Mouse (Mus musculus): ENCODE results near the gene Xpo5. TPM values are rescaled to one million over a fixed set of nuclear protein-coding genes. Genes with fewer than 3 reads are reported as not detected.

The Xpo5 gene
- polyA plus RNA-seq, 1 experiment from 2014 or later: 40.5 TPM

GRCm38 (mm10) chr17:46244579-46244978 lies 42.0 kb downstream of the Xpo5 start:
- H3K36me3 ChIP-seq (ENCODE audit: control insufficient read depth, insufficient read depth, low read length): peaks cover 62% of the 10 kb centered on the region
- no peaks in the 10 kb centered on the region for H3K9me3 ChIP-seq (ENCODE audit: control insufficient read depth, low read length)
- H3K4me2 ChIP-seq (ENCODE audit: low read depth, low read length): no peak overlapping the region
- 76% methylated on average over 10 of the region's 10 CpGs for WGBS
- no peak overlapping the region for H3K4me3 ChIP-seq (ENCODE audit: low read depth, low read length)
- H3K4me1 ChIP-seq (ENCODE audit: control insufficient read depth, insufficient read depth, low read length): peaks cover 16% of the 10 kb centered on the region
- H3K9ac ChIP-seq (replicated peaks; ENCODE audit: low read depth, low read length): no peak overlapping the region
- H3K27me3 ChIP-seq (ENCODE audit: control insufficient read depth, insufficient read depth, low read length): no peaks in the 10 kb centered on the region
- no peak for ATAC-seq (ENCODE audit: low read depth)
- no peak overlapping the region for H3K27ac ChIP-seq (ENCODE audit: low read depth, low read length)

DNA sequence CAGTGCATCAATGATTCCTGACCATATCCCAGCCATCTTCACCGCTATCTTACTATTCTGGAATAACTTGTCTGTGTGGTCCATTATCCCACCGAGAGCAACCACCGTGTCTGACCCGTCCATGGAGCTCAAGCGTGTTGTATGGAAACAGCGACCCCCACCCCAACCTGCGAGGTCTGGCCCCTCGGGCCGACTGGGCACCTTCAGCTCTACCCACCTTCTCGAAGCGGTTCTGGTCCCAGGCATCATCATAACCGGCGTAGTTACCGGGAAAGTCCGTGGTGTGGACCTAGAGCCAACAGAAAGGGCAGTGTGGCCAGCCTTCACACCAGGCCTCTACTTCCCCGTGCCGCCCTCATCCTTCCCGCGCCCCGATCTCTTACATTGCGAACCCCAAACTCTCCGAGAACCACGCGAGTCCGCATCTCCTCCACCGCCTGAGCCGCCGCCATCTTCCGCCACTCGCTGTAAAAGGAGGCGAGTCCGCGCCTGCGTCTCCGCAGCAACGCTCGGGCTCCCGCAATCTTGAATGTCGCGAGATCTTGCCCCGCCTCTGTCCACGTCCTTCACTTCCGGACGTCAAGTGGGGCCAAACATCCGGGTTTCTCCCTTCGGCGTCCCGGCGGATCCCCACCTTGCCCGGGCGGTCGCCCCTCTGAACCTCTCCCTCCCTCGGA lies 45.1 kb downstream of the Xpo5 start, which contains the start of the genes Polr1c and Yipf3:
TSS of gene Polr1c (minus strand) at position 543 of the 677 bp plus-strand sequence.
TSS of gene Yipf3 (plus strand) at position 569 of the 677 bp plus-strand sequence.
- Histone ChIP-seq H3K4me1 (ENCODE audit: control insufficient read depth, insufficient read depth, low read length) (peaks cover 16% of the 10 kb centered on the region), H3K4me3 (ENCODE audit: low read depth, low read length) (peak within 1 kb of the TSS; percentile 99), H3K27me3 (ENCODE audit: control insufficient read depth, insufficient read depth, low read length) (no peaks in the 10 kb centered on the region), H3K9me3 (ENCODE audit: control insufficient read depth, low read length) (no peaks in the 10 kb centered on the region), H3K27ac (ENCODE audit: low read depth, low read length) (peak within 1 kb of the TSS; percentile 80), H3K4me2 (ENCODE audit: low read depth, low read length) (peak within 1 kb of the TSS; percentile 76), H3K9ac (replicated peaks; ENCODE audit: low read depth, low read length) (peak within 1 kb of the TSS; percentile 97), H3K36me3 (ENCODE audit: control insufficient read depth, insufficient read depth, low read length) (peaks cover 50% of the 10 kb centered on the region)
- peak; percentile 93 for ATAC-seq (ENCODE audit: low read depth)
- under 1% methylated on average over 53 of the region's 53 CpGs for WGBS

DNA sequence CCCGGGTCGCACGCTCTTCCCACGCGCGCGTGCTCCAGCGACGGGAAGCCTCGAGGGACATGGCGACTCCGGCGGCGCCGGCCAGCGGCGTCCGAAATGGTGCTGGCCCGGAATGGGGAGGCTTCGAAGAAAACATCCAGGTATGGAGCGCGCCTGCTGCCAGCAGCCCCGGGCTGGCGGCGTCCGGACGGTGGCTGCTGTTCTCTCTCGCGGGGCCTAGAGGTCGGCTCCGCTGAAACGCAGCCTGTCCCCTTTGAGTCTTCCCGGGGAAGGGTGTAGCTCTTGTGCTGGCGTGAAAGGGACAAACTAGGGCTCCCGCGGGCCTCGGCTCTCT lies 45.6 kb downstream of the Xpo5 start:
- WGBS: under 1% methylated on average over 37 of the region's 37 CpGs
- peak overlapping the region; percentile 97 for H3K9ac ChIP-seq (replicated peaks; ENCODE audit: low read depth, low read length)
- H3K27ac ChIP-seq (ENCODE audit: low read depth, low read length): peak overlapping the region; percentile 80
- ATAC-seq (ENCODE audit: low read depth): peak; percentile 25
- H3K27me3 ChIP-seq (ENCODE audit: control insufficient read depth, insufficient read depth, low read length): no peaks in the 10 kb centered on the region
- H3K4me2 ChIP-seq (ENCODE audit: low read depth, low read length): peak overlapping the region; percentile 76
- H3K36me3 ChIP-seq (ENCODE audit: control insufficient read depth, insufficient read depth, low read length): peaks cover 45% of the 10 kb centered on the region
- H3K4me1 ChIP-seq (ENCODE audit: control insufficient read depth, insufficient read depth, low read length): peaks cover 18% of the 10 kb centered on the region
- H3K4me3 ChIP-seq (ENCODE audit: low read depth, low read length): peak overlapping the region; percentile 99
- no peaks in the 10 kb centered on the region for H3K9me3 ChIP-seq (ENCODE audit: control insufficient read depth, low read length)

- WGBS: 83% methylated on average over 7 of the region's 7 CpGs
- Histone ChIP-seq H3K27ac (ENCODE audit: low read depth, low read length) (no peak overlapping the region), H3K9me3 (ENCODE audit: control insufficient read depth, low read length) (no peaks in the 10 kb centered on the region), H3K4me2 (ENCODE audit: low read depth, low read length) (no peak overlapping the region), H3K4me1 (ENCODE audit: control insufficient read depth, insufficient read depth, low read length) (peaks cover 31% of the 10 kb centered on the region), H3K27me3 (ENCODE audit: control insufficient read depth, insufficient read depth, low read length) (no peaks in the 10 kb centered on the region), H3K9ac (replicated peaks; ENCODE audit: low read depth, low read length) (no peak overlapping the region), H3K4me3 (ENCODE audit: low read depth, low read length) (no peak overlapping the region), H3K36me3 (ENCODE audit: control insufficient read depth, insufficient read depth, low read length) (peaks cover 15% of the 10 kb centered on the region; the same call in 1 of the 2 replicates)
- no peak for ATAC-seq (ENCODE audit: low read depth)
Observed at GRCm38 (mm10) chr17:46251174-46251573, 48.6 kb downstream of the Xpo5 start.

DNA sequence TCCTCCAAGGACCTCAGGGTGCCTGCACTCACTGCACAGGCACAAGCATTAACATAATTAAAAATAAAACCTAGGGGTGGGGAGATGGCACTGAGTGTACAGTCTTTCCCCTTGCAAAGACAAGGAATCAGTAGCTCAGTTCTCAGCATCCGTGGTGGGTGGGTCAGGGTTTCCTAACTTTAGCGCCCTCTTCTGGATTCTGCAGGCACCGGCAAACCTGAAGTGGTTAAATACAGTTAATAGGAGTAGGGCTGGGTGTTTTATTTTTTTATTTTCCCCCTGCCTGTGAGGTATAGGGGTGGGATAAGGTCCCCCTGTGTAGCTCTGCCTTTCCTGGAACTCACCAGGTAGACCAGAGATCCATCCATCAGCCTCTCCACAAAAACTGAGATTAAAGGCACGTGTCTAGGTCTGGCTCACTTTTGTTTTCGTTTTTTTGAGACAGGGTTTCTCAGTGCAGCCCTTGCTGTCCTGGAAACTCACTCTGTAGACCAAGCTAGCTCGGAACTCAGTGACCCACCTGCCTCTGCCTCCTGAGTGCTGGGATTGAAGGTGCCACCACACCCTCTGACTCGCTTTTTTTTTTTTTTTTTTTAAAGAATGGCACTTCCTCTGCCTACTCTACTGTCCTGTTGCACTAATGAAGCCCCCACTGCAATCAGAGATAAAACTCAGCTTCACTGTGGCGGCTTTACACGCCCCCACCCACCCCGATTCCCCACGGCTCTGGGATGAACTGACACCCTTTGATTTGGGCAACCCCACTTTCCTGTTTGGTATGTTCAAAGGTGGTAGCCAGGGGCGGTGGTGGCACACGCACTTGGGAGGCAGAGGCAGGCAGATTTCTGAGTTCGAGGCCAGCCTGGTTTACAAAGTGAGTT lies 50.2 kb downstream of the Xpo5 start:
- peaks cover 24% of the 10 kb centered on the region for H3K4me1 ChIP-seq (ENCODE audit: control insufficient read depth, insufficient read depth, low read length)
- H3K4me2 ChIP-seq (ENCODE audit: low read depth, low read length): peak overlapping the region; percentile 70; the same call in 1 of the 2 replicates
- no peaks in the 10 kb centered on the region for H3K9me3 ChIP-seq (ENCODE audit: control insufficient read depth, low read length)
- no peak overlapping the region for H3K27ac ChIP-seq (ENCODE audit: low read depth, low read length)
- H3K36me3 ChIP-seq (ENCODE audit: control insufficient read depth, insufficient read depth, low read length): peaks cover 15% of the 10 kb centered on the region; the same call in 1 of the 2 replicates
- WGBS: 61% methylated on average over 14 of the region's 14 CpGs
- 0 out of 2 replicates have a peak overlapping the region, but pooled peaks have one; percentile 82 for H3K9ac ChIP-seq (replicated peaks; ENCODE audit: low read depth, low read length)
- no peaks in the 10 kb centered on the region for H3K27me3 ChIP-seq (ENCODE audit: control insufficient read depth, insufficient read depth, low read length)
- H3K4me3 ChIP-seq (ENCODE audit: low read depth, low read length): peak overlapping the region; percentile 82; the same call in 1 of the 2 replicates
- no peak for ATAC-seq (ENCODE audit: low read depth)

- peaks cover 20% of the 10 kb centered on the region; the same call in 1 of the 2 replicates for H3K36me3 ChIP-seq (ENCODE audit: control insufficient read depth, insufficient read depth, low read length)
- H3K9ac ChIP-seq (replicated peaks; ENCODE audit: low read depth, low read length): peak within 1 kb of the TSS; percentile 82
- peak within 1 kb of the TSS; percentile 72 for H3K27ac ChIP-seq (ENCODE audit: low read depth, low read length)
- H3K4me1 ChIP-seq (ENCODE audit: control insufficient read depth, insufficient read depth, low read length): peaks cover 23% of the 10 kb centered on the region
- H3K4me2 ChIP-seq (ENCODE audit: low read depth, low read length): peak within 1 kb of the TSS; percentile 70
- peak within 1 kb of the TSS; percentile 82 for H3K4me3 ChIP-seq (ENCODE audit: low read depth, low read length)
- no peaks in the 10 kb centered on the region for H3K9me3 ChIP-seq (ENCODE audit: control insufficient read depth, low read length)
- no peaks in the 10 kb centered on the region for H3K27me3 ChIP-seq (ENCODE audit: control insufficient read depth, insufficient read depth, low read length)
- WGBS: 2% methylated on average over 40 of the region's 48 CpGs
- ATAC-seq (ENCODE audit: low read depth): peak; percentile 92
Observed at GRCm38 (mm10) chr17:46253452-46254084, 51.0 kb downstream of the Xpo5 start, which contains the start of gene Lrrc73. Lrrc73 (plus strand) TSS chr17:46253531.

GRCm38 (mm10) chr17:46254106-46254505 lies 51.5 kb downstream of the Xpo5 start:
- Histone ChIP-seq H3K4me1 (ENCODE audit: control insufficient read depth, insufficient read depth, low read length) (peaks cover 18% of the 10 kb centered on the region; the same call in 1 of the 2 replicates), H3K9ac (replicated peaks; ENCODE audit: low read depth, low read length) (peak overlapping the region; percentile 82), H3K4me2 (ENCODE audit: low read depth, low read length) (peak overlapping the region; percentile 70), H3K27ac (ENCODE audit: low read depth, low read length) (peak overlapping the region; percentile 72), H3K4me3 (ENCODE audit: low read depth, low read length) (peak overlapping the region; percentile 82), H3K36me3 (ENCODE audit: control insufficient read depth, insufficient read depth, low read length) (peaks cover 21% of the 10 kb centered on the region), H3K27me3 (ENCODE audit: control insufficient read depth, insufficient read depth, low read length) (no peaks in the 10 kb centered on the region), H3K9me3 (ENCODE audit: control insufficient read depth, low read length) (no peaks in the 10 kb centered on the region)
- WGBS: under 1% methylated on average over 45 of the region's 54 CpGs
- ATAC-seq (ENCODE audit: low read depth): peak; percentile 55

DNA sequence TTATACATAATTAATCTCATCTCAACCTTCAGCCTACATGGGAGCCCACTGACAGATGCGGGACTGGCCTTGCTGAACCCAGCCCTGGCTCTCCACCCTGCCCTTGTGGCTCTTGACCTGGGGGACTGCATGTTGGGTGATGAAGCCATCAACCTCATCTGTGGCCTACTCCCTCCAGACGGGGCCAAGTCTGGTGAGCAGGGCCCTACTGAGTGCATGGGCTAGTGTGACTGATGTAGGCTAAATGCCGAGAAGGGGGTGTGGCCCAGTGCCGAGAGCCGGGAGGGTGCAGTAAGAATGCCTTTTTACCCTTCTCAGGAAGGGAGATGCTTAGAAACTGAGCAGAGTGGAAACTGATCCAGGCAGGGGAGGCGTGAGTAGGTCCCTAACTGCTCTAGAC lies 52.6 kb downstream of the Xpo5 start:
- Histone ChIP-seq H3K9ac (replicated peaks; ENCODE audit: low read depth, low read length) (no peak overlapping the region; the same call in 1 of the 2 replicates), H3K27me3 (ENCODE audit: control insufficient read depth, insufficient read depth, low read length) (no peaks in the 10 kb centered on the region), H3K4me1 (ENCODE audit: control insufficient read depth, insufficient read depth, low read length) (peaks cover 15% of the 10 kb centered on the region; the same call in 1 of the 2 replicates), H3K27ac (ENCODE audit: low read depth, low read length) (no peak overlapping the region), H3K4me3 (ENCODE audit: low read depth, low read length) (peak overlapping the region; percentile 82; the same call in 1 of the 2 replicates), H3K9me3 (ENCODE audit: control insufficient read depth, low read length) (no peaks in the 10 kb centered on the region), H3K4me2 (ENCODE audit: low read depth, low read length) (peak overlapping the region; percentile 70), H3K36me3 (ENCODE audit: control insufficient read depth, insufficient read depth, low read length) (peaks cover 24% of the 10 kb centered on the region)
- no peak for ATAC-seq (ENCODE audit: low read depth)
- 32% methylated on average over 6 of the region's 6 CpGs for WGBS

All from neural tube, embryonic 14.5 days (tissue).